Mouse (Mus musculus) small intestine, adult 2 months (tissue): ENCODE results near the gene Sowahc.

Experiments
- CTCF ChIP-seq: fragments of 200-500 bp; IDR thresholded peaks from 2 replicates; pipeline ENCODE4 v1.5.1; 2012; ENCODE audit warnings: low read depth, mild to moderate bottlenecking, control low read depth, inconsistent platforms, low read length, moderate library complexity, mixed read lengths; ENCODE audit not compliant: insufficient replicate concordance, insufficient read length; ENCODE audit errors: extremely low read depth
- POLR2A ChIP-seq: fragments of 200-500 bp; IDR thresholded peaks from 2 replicates; pipeline ENCODE4 v1.6.1; 2012; ENCODE audit warnings: low read depth, mild to moderate bottlenecking, control low read depth, inconsistent platforms, low read length, moderate library complexity

GRCm38 (mm10) chr10:59275745-59276144, 54.0 kb downstream of the Sowahc start:
- TF ChIP-seq CTCF (no peak), POLR2A (no peak)
